Comparison of ENCODE assay signal across 8 mouse cellular contexts in genomic region chr3:51276421-51277111, GRCm38 (mm10). TPM values are rescaled to one million over a fixed set of nuclear protein-coding genes. Genes with fewer than 3 reads are reported as not detected.
DNase-seq lines count a peak whose midpoint lies in the region; ATAC-seq and TF ChIP-seq lines count a peak whose summit lies in the region.

No protein-coding gene starts in this region.

- H3K9me3 ChIP-seq in G1E (replicated peaks) = no peaks in the 10 kb centered on the region
- no peaks in the 10 kb centered on the region for H3K9me3 ChIP-seq in embryonic facial prominence, embryonic 11.5 days (replicated peaks; ENCODE audit: control insufficient read depth, low read length)
- no peaks in the 10 kb centered on the region for H3K9me3 ChIP-seq in heart, postnatal 0 days (replicated peaks; ENCODE audit: control insufficient read depth, low read length)

- TF ChIP-seq POLR2A in small intestine, adult 2 months (IDR thresholded peaks at IDR 0.05; ENCODE audit: low read depth, low read length) = no peak

- WGBS in embryonic facial prominence, embryonic 11.5 days = under 1% methylated on average over 70 of the region's 93 CpGs
- 0% methylated on average over 65 of the region's 93 CpGs for WGBS in heart, postnatal 0 days
- under 1% methylated on average over 89 of the region's 93 CpGs for WGBS in small intestine, adult 2 months

- H3K4me1 ChIP-seq in G1E (ENCODE audit: insufficient read depth, low read depth, low read length) = peaks cover 28% of the 10 kb centered on the region
- no peaks in the 10 kb centered on the region for H3K4me1 ChIP-seq in embryonic facial prominence, embryonic 11.5 days (ENCODE audit: control insufficient read depth, insufficient read depth, low read length)
- H3K4me1 ChIP-seq in heart, postnatal 0 days (ENCODE audit: control insufficient read depth, insufficient read depth) = peaks cover 10% of the 10 kb centered on the region
- peaks cover 2% of the 10 kb centered on the region; the same call in 1 of the 2 replicates for H3K4me1 ChIP-seq in small intestine, adult 2 months (ENCODE audit: control insufficient read depth, insufficient read depth, insufficient read length, low read length)

- peak overlapping the region; percentile 87 for H3K4me3 ChIP-seq in G1E (ENCODE audit: low read depth, low read length)
- peak overlapping the region; percentile 94 for H3K4me3 ChIP-seq in embryonic facial prominence, embryonic 11.5 days (ENCODE audit: low read depth, low read length)
- H3K4me3 ChIP-seq in heart, postnatal 0 days (ENCODE audit: low read depth, low read length) = peak overlapping the region; percentile 99
- H3K4me3 ChIP-seq in small intestine, adult 2 months (ENCODE audit: low read depth, low read length) = peak overlapping the region; percentile 99

- H3K27me3 ChIP-seq in G1E (ENCODE audit: insufficient read depth, low read length) = no peaks in the 10 kb centered on the region
- H3K27me3 ChIP-seq in embryonic facial prominence, embryonic 11.5 days (ENCODE audit: control insufficient read depth, insufficient read depth, low read length) = no peaks in the 10 kb centered on the region
- H3K27me3 ChIP-seq in heart, postnatal 0 days (ENCODE audit: control insufficient read depth, insufficient read depth, low read length) = no peaks in the 10 kb centered on the region
- no peaks in the 10 kb centered on the region for H3K27me3 ChIP-seq in small intestine, adult 2 months (ENCODE audit: control insufficient read depth, insufficient read depth, low read length)

- H3K9ac ChIP-seq in embryonic facial prominence, embryonic 11.5 days (replicated peaks; ENCODE audit: low read length) = peak overlapping the region; percentile 90
- H3K9ac ChIP-seq in heart, postnatal 0 days (replicated peaks; ENCODE audit: low read depth, low read length) = peak overlapping the region; percentile 100

- TF ChIP-seq EP300 in heart, postnatal 0 days (IDR thresholded peaks at IDR 0.05; ENCODE audit: low read depth) = no peak

- H3K27ac ChIP-seq in embryonic facial prominence, embryonic 11.5 days (replicated peaks; ENCODE audit: low read depth, low read length) = peak overlapping the region; percentile 96
- H3K27ac ChIP-seq in heart, postnatal 0 days (ENCODE audit: low read depth) = peak overlapping the region; percentile 100
- H3K27ac ChIP-seq in small intestine, adult 2 months (ENCODE audit: insufficient read depth, low read depth, low read length) = peak overlapping the region; percentile 98

- TF ChIP-seq CTCF in G1E (IDR thresholded peaks at IDR 0.05; ENCODE audit: low read depth, low read length) = no peak
- no peak for TF ChIP-seq CTCF in heart, postnatal 0 days (IDR thresholded peaks at IDR 0.05; ENCODE audit: low read depth)
- TF ChIP-seq CTCF in small intestine, adult 2 months (IDR thresholded peaks at IDR 0.05; ENCODE audit: extremely low read depth, insufficient read length, insufficient replicate concordance, low read depth, low read length) = no peak

- peaks cover 26% of the 10 kb centered on the region for H3K36me3 ChIP-seq in G1E (replicated peaks)
- H3K36me3 ChIP-seq in embryonic facial prominence, embryonic 11.5 days (replicated peaks; ENCODE audit: control insufficient read depth, insufficient read depth, low read depth, low read length) = no peaks in the 10 kb centered on the region
- H3K36me3 ChIP-seq in heart, postnatal 0 days (replicated peaks; ENCODE audit: control insufficient read depth, insufficient read depth, low read length) = no peaks in the 10 kb centered on the region
- no peaks in the 10 kb centered on the region; the same call in 1 of the 2 replicates for H3K36me3 ChIP-seq in small intestine, adult 2 months (ENCODE audit: control insufficient read depth, insufficient read depth, low read length)

- DNase-seq in cerebellum, adult 11 months = peak; percentile 62
- no peak for DNase-seq in cerebellum, postnatal 36 days
- DNase-seq in G1E (ENCODE audit: low spot score) = peak; percentile 43
- DNase-seq in embryonic facial prominence, embryonic 11.5 days (ENCODE audit: low spot score) = peak; percentile 43
- DNase-seq in heart, postnatal 0 days (ENCODE audit: low spot score) = no peak
- DNase-seq in left cerebral cortex, adult 8-10 months (ENCODE audit: low spot score in 2 of 2) = peak; percentile 33 to 59
- peak; percentile 55 for DNase-seq in lung, postnatal 36 days

- ATAC-seq in G1E (ENCODE audit: extremely low read depth, insufficient number of reproducible peaks, low FRiP score, poor library complexity, severe bottlenecking) = no peak
- peak; percentile 15; the same call in 1 of the 2 replicates for ATAC-seq in embryonic facial prominence, embryonic 11.5 days (replicated peaks; ENCODE audit: insufficient number of reproducible peaks, low FRiP score, low TSS enrichment, low read depth)
- ATAC-seq in heart, postnatal 0 days (ENCODE audit: insufficient read depth, low read depth) = peak; percentile 21

- peak overlapping the region; percentile 66 for H3K4me2 ChIP-seq in embryonic facial prominence, embryonic 11.5 days (ENCODE audit: low read depth, low read length)
- peak overlapping the region; percentile 86 for H3K4me2 ChIP-seq in heart, postnatal 0 days (ENCODE audit: low read depth, low read length)

RNA-seq across cellular contexts. Expression of gene Noct, which starts 52.3 kb away (rescaled TPM):
- 24.4 and 27.5 TPM in 2 replicates for total RNA-seq in G1E (2014; fragmentation: Nextera tagmentation)
- total RNA-seq in G1E (2017) = 11.4 and 11.7 TPM in 2 replicates
- 18.5 and 25.3 TPM in 2 replicates for polyA plus RNA-seq in G1E (2012)
- polyA plus RNA-seq in embryonic facial prominence, embryonic 11.5 days (2014; fragmentation: Nextera tagmentation; extraction: Ambion mirVana) = 11.0 and 11.5 TPM in 2 replicates
- 28.1 and 35.6 TPM in 2 replicates for total RNA-seq in heart, postnatal 0 days (2014; rRNA removed; ENCODE audit: low replicate concordance)
- 8.5 and 11.9 TPM in 2 replicates for polyA plus RNA-seq in heart, postnatal 0 days (2015; fragmentation: Nextera tagmentation; extraction: Ambion mirVana)
- 10 to 100 TPM; 43.4 to 46.2 (median 44.4) TPM for total RNA-seq in left cerebral cortex, adult 8-10 months (2022)
- polyA plus RNA-seq in small intestine, adult 2 months (2012; rRNA removed) = 19.2 and 56.2 TPM in 2 replicates

Comparison
In these comparisons a context has a peak if more than half of its experiments do, and no peak if none do; other contexts are left out.
1. DNase-seq: peak in cerebellum, adult 11 months (single experiment), G1E (single experiment), embryonic facial prominence, embryonic 11.5 days (single experiment), left cerebral cortex, adult 8-10 months (2 of 2) and lung, postnatal 36 days (single experiment); none in cerebellum, postnatal 36 days (0 of 2) and heart, postnatal 0 days (single experiment).
2. Peak in every context shown above with its lines, with median percentiles within 50 percentile points of each other: H3K4me3 ChIP-seq and H3K27ac ChIP-seq.